Mouse (Mus musculus): ENCODE data around the gene Gldc. TPM values are rescaled to one million over a fixed set of nuclear protein-coding genes. Genes with fewer than 3 reads are reported as not detected.
A peak's percentile ranks its signal among the peaks of the same experiment; 100 is the strongest.

Gldc gene
- polyA plus RNA-seq, 1 experiment from 2014 or later, result 7.1 TPM

DNA sequence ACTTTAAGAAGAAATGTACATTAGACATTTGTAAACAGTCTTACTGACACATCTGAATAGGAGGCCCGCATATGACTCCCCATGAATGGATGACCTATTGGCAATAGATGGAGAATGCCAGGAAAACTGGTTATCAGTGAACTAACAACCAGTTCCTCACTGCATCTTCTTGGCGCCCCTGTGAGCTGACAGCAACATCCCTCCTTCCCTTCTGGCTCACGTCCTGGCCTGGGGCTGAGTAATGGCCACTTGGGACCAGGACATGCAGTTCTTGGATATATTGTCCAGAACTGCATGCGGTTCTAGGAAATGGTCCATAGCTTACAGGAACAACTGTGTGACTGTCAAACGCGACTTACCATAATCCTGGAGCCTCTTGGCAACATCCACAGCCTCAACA is 72.6 kb downstream of the Gldc start:
- Histone ChIP-seq H3K27me3 (ENCODE audit: insufficient read depth, low read length) (no peaks in the 10 kb centered on the region), H3K4me1 (replicated peaks; ENCODE audit: insufficient read depth, low read length) (no peaks in the 10 kb centered on the region), H3K36me3 (ENCODE audit: insufficient read depth, low read length) (0 out of 2 replicates have a peak, but pooled peaks cover 6% of the 10 kb centered on the region), H3K4me2 (ENCODE audit: low read length) (no peak overlapping the region), H3K27ac (no peak overlapping the region), H3K9me3 (replicated peaks; ENCODE audit: low read length) (no peaks in the 10 kb centered on the region), H3K9ac (ENCODE audit: low read depth, low read length) (no peak overlapping the region), H3K4me3 (replicated peaks; ENCODE audit: low read depth, low read length) (no peak overlapping the region)
- DNase-seq (ENCODE audit: low spot score) (no peak), ATAC-seq (replicated peaks; ENCODE audit: low FRiP score, low read depth) (no peak)
- 85% methylated on average over 6 of the region's 6 CpGs for WGBS
- TF ChIP-seq CTCF (IDR thresholded peaks at IDR 0.05; ENCODE audit: low read depth), result no peak

GRCm38 (mm10) chr19:30100571-30100970 is 74.7 kb downstream of the Gldc start:
- DNase-seq (ENCODE audit: low spot score) (no peak), ATAC-seq (replicated peaks; ENCODE audit: low FRiP score, low read depth) (no peak)
- Histone ChIP-seq H3K9ac (ENCODE audit: low read depth, low read length) (no peak overlapping the region), H3K4me2 (ENCODE audit: low read length) (no peak overlapping the region), H3K4me3 (replicated peaks; ENCODE audit: low read depth, low read length) (no peak overlapping the region), H3K36me3 (ENCODE audit: insufficient read depth, low read length) (peaks cover 10% of the 10 kb centered on the region; the same call in 1 of the 2 replicates), H3K4me1 (replicated peaks; ENCODE audit: insufficient read depth, low read length) (no peaks in the 10 kb centered on the region), H3K27ac (no peak overlapping the region), H3K9me3 (replicated peaks; ENCODE audit: low read length) (no peaks in the 10 kb centered on the region), H3K27me3 (ENCODE audit: insufficient read depth, low read length) (no peaks in the 10 kb centered on the region)
- TF ChIP-seq CTCF (IDR thresholded peaks at IDR 0.05; ENCODE audit: low read depth), result no peak
- WGBS, result 95% methylated on average over 12 of the region's 12 CpGs

- ATAC-seq (replicated peaks; ENCODE audit: low FRiP score, low read depth) (no peak), DNase-seq (ENCODE audit: low spot score) (no peak)
- Histone ChIP-seq H3K4me3 (replicated peaks; ENCODE audit: low read depth, low read length) (no peak overlapping the region), H3K9me3 (replicated peaks; ENCODE audit: low read length) (no peaks in the 10 kb centered on the region), H3K27me3 (ENCODE audit: insufficient read depth, low read length) (no peaks in the 10 kb centered on the region), H3K9ac (ENCODE audit: low read depth, low read length) (no peak overlapping the region), H3K4me1 (replicated peaks; ENCODE audit: insufficient read depth, low read length) (no peaks in the 10 kb centered on the region), H3K27ac (no peak overlapping the region), H3K4me2 (ENCODE audit: low read length) (no peak overlapping the region), H3K36me3 (ENCODE audit: insufficient read depth, low read length) (peaks cover 29% of the 10 kb centered on the region)
- no peak for TF ChIP-seq CTCF (IDR thresholded peaks at IDR 0.05; ENCODE audit: low read depth)
- 81% methylated on average over 4 of the region's 4 CpGs for WGBS
These were observed 78.2 kb downstream of the Gldc start for GRCm38 (mm10) chr19:30097039-30097438.

- H3K36me3 ChIP-seq (ENCODE audit: insufficient read depth, low read length), result peaks cover 30% of the 10 kb centered on the region
- H3K27ac ChIP-seq, result peak overlapping the region; percentile 32; the same call in 1 of the 2 replicates
- H3K27me3 ChIP-seq (ENCODE audit: insufficient read depth, low read length), result no peaks in the 10 kb centered on the region
- H3K9ac ChIP-seq (ENCODE audit: low read depth, low read length), result no peak overlapping the region
- no peak overlapping the region for H3K4me3 ChIP-seq (replicated peaks; ENCODE audit: low read depth, low read length)
- ATAC-seq (replicated peaks; ENCODE audit: low FRiP score, low read depth), result peak; percentile 57; the same call in 1 of the 2 replicates
- no peaks in the 10 kb centered on the region for H3K4me1 ChIP-seq (replicated peaks; ENCODE audit: insufficient read depth, low read length)
- TF ChIP-seq CTCF (IDR thresholded peaks at IDR 0.05; ENCODE audit: low read depth), result no peak
- no peaks in the 10 kb centered on the region for H3K9me3 ChIP-seq (replicated peaks; ENCODE audit: low read length)
- H3K4me2 ChIP-seq (ENCODE audit: low read length), result no peak overlapping the region
- 75% methylated on average over 3 of the region's 3 CpGs for WGBS
- DNase-seq (ENCODE audit: low spot score), result peak; percentile 15
These were observed 79.0 kb downstream of the Gldc start for GRCm38 (mm10) chr19:30096186-30096585.

DNA sequence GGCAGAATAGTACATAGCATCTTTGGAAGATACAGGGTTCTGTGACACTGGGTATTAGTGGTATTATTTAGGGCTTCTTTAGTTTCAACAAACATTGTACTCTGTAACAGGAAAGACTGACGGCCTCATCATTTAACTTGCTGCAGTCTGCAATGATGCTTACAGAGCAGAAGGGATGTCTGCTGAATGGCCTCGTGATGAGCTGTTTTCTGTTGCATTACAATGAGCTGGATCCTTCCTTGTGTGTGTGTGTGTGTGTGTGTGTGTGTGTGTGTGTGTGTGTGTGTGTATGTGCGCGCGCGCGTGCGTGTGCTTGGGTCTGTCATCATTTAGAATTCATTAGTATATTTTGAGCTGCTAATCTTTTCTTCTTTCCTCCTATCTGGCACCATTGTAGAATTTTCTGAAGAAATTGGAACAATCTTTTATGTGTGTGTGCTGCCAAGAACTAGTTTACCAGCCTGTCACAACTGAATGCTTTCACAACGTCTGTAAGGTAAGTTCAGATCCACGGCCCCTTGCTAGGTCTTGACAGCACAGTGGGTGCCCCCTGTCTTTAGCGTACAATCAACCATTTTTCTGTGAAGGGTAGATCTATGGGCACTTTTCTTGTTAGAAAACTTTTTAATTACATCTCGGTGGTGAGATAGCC is 83.5 kb downstream of the Gldc start:
- no peak overlapping the region for H3K9ac ChIP-seq (ENCODE audit: low read depth, low read length)
- H3K9me3 ChIP-seq (replicated peaks; ENCODE audit: low read length), result no peaks in the 10 kb centered on the region
- 87% methylated on average over 12 of the region's 12 CpGs for WGBS
- ATAC-seq (replicated peaks; ENCODE audit: low FRiP score, low read depth) (no peak), DNase-seq (ENCODE audit: low spot score) (no peak)
- H3K4me2 ChIP-seq (ENCODE audit: low read length), result no peak overlapping the region
- no peak for TF ChIP-seq CTCF (IDR thresholded peaks at IDR 0.05; ENCODE audit: low read depth)
- H3K27ac ChIP-seq, result no peak overlapping the region
- H3K27me3 ChIP-seq (ENCODE audit: insufficient read depth, low read length), result no peaks in the 10 kb centered on the region
- H3K36me3 ChIP-seq (ENCODE audit: insufficient read depth, low read length), result peaks cover 56% of the 10 kb centered on the region
- no peak overlapping the region for H3K4me3 ChIP-seq (replicated peaks; ENCODE audit: low read depth, low read length)
- no peaks in the 10 kb centered on the region for H3K4me1 ChIP-seq (replicated peaks; ENCODE audit: insufficient read depth, low read length)

- TF ChIP-seq CTCF (IDR thresholded peaks at IDR 0.05; ENCODE audit: low read depth), result no peak
- Histone ChIP-seq H3K27ac (no peak overlapping the region), H3K4me1 (replicated peaks; ENCODE audit: insufficient read depth, low read length) (no peaks in the 10 kb centered on the region), H3K4me3 (replicated peaks; ENCODE audit: low read depth, low read length) (no peak overlapping the region), H3K36me3 (ENCODE audit: insufficient read depth, low read length) (peaks cover 56% of the 10 kb centered on the region), H3K27me3 (ENCODE audit: insufficient read depth, low read length) (no peaks in the 10 kb centered on the region), H3K4me2 (ENCODE audit: low read length) (no peak overlapping the region), H3K9ac (ENCODE audit: low read depth, low read length) (no peak overlapping the region), H3K9me3 (replicated peaks; ENCODE audit: low read length) (no peaks in the 10 kb centered on the region)
- 79% methylated on average over 6 of the region's 6 CpGs for WGBS
- DNase-seq (ENCODE audit: low spot score) (peak; percentile 18), ATAC-seq (replicated peaks; ENCODE audit: low FRiP score, low read depth) (no peak)
These were observed 85.1 kb downstream of the Gldc start for GRCm38 (mm10) chr19:30090163-30090562.

DNA sequence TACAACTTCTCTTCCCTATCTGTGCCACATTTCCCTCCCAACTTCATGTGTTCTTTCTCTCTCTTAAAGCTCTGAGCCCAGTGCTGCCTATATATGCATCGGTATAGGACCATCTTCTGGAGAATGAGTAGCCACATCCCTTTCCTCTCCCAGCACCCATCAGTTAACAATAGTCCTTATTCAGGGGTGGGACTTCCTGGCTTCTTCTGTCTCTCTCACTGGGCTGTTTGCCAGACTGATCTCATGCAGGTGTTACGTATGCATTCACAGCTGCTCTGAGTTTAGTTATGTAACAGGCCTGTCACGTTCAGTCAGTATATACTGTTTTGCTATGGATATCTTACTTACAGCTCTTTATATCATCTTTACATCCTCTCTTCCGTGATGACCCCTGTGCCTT is 109.4 kb downstream of the Gldc start:
- DNase-seq (ENCODE audit: low spot score), result no peak
- TF ChIP-seq CTCF (IDR thresholded peaks at IDR 0.05; ENCODE audit: low read depth), result no peak
- Histone ChIP-seq H3K9ac (ENCODE audit: low read depth, low read length) (no peak overlapping the region), H3K36me3 (ENCODE audit: insufficient read depth, low read length) (no peaks in the 10 kb centered on the region), H3K27me3 (ENCODE audit: insufficient read depth, low read length) (no peaks in the 10 kb centered on the region), H3K4me2 (ENCODE audit: low read length) (no peak overlapping the region), H3K4me3 (replicated peaks; ENCODE audit: low read depth, low read length) (no peak overlapping the region), H3K4me1 (replicated peaks; ENCODE audit: insufficient read depth, low read length) (no peaks in the 10 kb centered on the region), H3K27ac (no peak overlapping the region), H3K9me3 (replicated peaks; ENCODE audit: low read length) (no peaks in the 10 kb centered on the region)
- ATAC-seq (replicated peaks; ENCODE audit: low FRiP score, low read depth), result no peak
- WGBS, result 61% methylated on average over 4 of the region's 4 CpGs
